Mouse (Mus musculus): Measurements from ENCODE around the gene Zbtb8a.

GRCm38 (mm10) chr4:129320876-129321275, 57.0 kb downstream of the Zbtb8a start:
- no peak for TF ChIP-seq CTCF (IDR thresholded peaks at IDR 0.05; ENCODE audit: extremely low read depth, insufficient read depth, low read length)
- no peak for TF ChIP-seq POLR2A (IDR thresholded peaks at IDR 0.05; ENCODE audit: extremely low read depth, insufficient read depth, low read length)
